In the genomic region with DNA sequence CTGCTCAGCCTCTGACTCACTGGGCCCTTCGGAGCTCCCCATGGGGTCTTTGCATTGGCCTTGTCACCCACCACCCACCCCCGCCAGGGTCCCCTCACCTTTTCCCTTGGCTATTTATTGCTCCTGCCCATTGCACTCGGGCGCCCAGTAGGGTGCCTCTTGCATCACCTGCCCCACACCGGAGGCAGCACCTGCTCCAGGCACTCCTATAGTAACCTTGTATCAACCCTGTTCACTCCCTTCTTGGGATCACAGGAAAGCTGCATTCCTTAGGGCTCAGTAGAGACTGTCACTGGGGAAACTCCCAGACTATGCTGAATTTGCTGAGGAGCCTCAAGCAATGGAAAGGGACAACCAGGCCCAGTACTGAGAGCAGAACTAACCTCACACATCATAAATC, we compare ENCODE assay signal across 12 mouse cellular contexts. TPM values are rescaled to one million over a fixed set of nuclear protein-coding genes. Genes with fewer than 3 reads are reported as not detected.
DNase-seq lines count a peak whose midpoint lies in the region; ATAC-seq and TF ChIP-seq lines count a peak whose summit lies in the region.
"Had no signal": no experiment of that assay in that cellular context is flagged by ENCODE, and none has a peak within 500 bp of the region (broad histone marks: within the 10 kb centered on the region; RNA-seq: fewer than 3 reads in every experiment).

No protein-coding gene starts in this region.

- no peak for TF ChIP-seq CTCF in E14TG2a.4 (conservative IDR thresholded peaks at IDR 0.05; ENCODE audit: low read length)
- no peak for TF ChIP-seq CTCF in liver, embryonic 14.5 days (IDR thresholded peaks at IDR 0.05; ENCODE audit: low read depth)

- H3K27me3 ChIP-seq in heart, embryonic 11.5 days (ENCODE audit: control insufficient read depth, insufficient read depth, low read length), result peaks cover 4% of the 10 kb centered on the region; the same call in 1 of the 2 replicates
- no peaks in the 10 kb centered on the region for H3K27me3 ChIP-seq in E14TG2a.4 (ENCODE audit: insufficient read depth, low read length)
- H3K27me3 ChIP-seq in embryonic facial prominence, embryonic 11.5 days (ENCODE audit: control insufficient read depth, insufficient read depth, low read length), result no peaks in the 10 kb centered on the region
- no peaks in the 10 kb centered on the region for H3K27me3 ChIP-seq in liver, embryonic 14.5 days (ENCODE audit: control insufficient read depth, insufficient read depth, low read length)

- WGBS in heart, embryonic 11.5 days (ENCODE audit: insufficient replicate concordance), result 59% methylated on average over 5 of the region's 5 CpGs
- WGBS in embryonic facial prominence, embryonic 11.5 days, result 62% methylated on average over 5 of the region's 5 CpGs
- WGBS in liver, embryonic 14.5 days (ENCODE audit: insufficient replicate concordance), result 42% methylated on average over 5 of the region's 5 CpGs

- no peak for DNase-seq in heart, postnatal 25 days (ENCODE audit: low spot score)
- no peak for DNase-seq in embryonic facial prominence, embryonic 11.5 days (ENCODE audit: low spot score)
- DNase-seq in liver, embryonic 14.5 days (ENCODE audit: low read depth in 3 of 3, low spot score in 3 of 3), result no peak
- DNase-seq in cerebellum, postnatal 4 days (ENCODE audit: low spot score in 2 of 2), result no peak
- DNase-seq in layer of hippocampus, postnatal 10 days (ENCODE audit: low spot score in 2 of 2), result no peak
- no peak for DNase-seq in cerebellum, adult 11 months
- DNase-seq: cerebellum, adult 18-20 months; gastrocnemius, postnatal 25 days; kidney, postnatal 14 days had no signal

- no peak overlapping the region for H3K27ac ChIP-seq in heart, embryonic 11.5 days (ENCODE audit: low read depth, low read length)
- no peak overlapping the region; the same call in 1 of the 2 replicates for H3K27ac ChIP-seq in embryonic facial prominence, embryonic 11.5 days (replicated peaks; ENCODE audit: low read depth, low read length)
- no peak overlapping the region for H3K27ac ChIP-seq in liver, embryonic 14.5 days
- H3K27ac ChIP-seq: midbrain, embryonic 12.5 days had no signal

- no peak overlapping the region for H3K4me3 ChIP-seq in heart, embryonic 11.5 days (ENCODE audit: low read depth, low read length)
- peak overlapping the region; percentile 66 for H3K4me3 ChIP-seq in E14TG2a.4 (replicated peaks; ENCODE audit: low read length)
- H3K4me3 ChIP-seq in embryonic facial prominence, embryonic 11.5 days (ENCODE audit: low read depth, low read length), result no peak overlapping the region
- H3K4me3 ChIP-seq in liver, embryonic 14.5 days (ENCODE audit: insufficient read depth in 1 of 2, low read depth in 2 of 2, low read length in 2 of 2), result no peak overlapping the region
- H3K4me3 ChIP-seq: midbrain, embryonic 12.5 days had no signal

- peaks cover 5% of the 10 kb centered on the region; the same call in 1 of the 2 replicates for H3K9me3 ChIP-seq in heart, embryonic 11.5 days (replicated peaks; ENCODE audit: control insufficient read depth, low read length)
- peaks cover 15% of the 10 kb centered on the region for H3K9me3 ChIP-seq in E14TG2a.4 (ENCODE audit: low read length)
- no peaks in the 10 kb centered on the region for H3K9me3 ChIP-seq in embryonic facial prominence, embryonic 11.5 days (replicated peaks; ENCODE audit: control insufficient read depth, low read length)
- no peaks in the 10 kb centered on the region; the same call in 1 of the 2 replicates for H3K9me3 ChIP-seq in liver, embryonic 14.5 days (ENCODE audit: control insufficient read depth, low read length)

- H3K9ac ChIP-seq in heart, embryonic 11.5 days (ENCODE audit: low read depth, low read length), result no peak overlapping the region
- H3K9ac ChIP-seq in embryonic facial prominence, embryonic 11.5 days (replicated peaks; ENCODE audit: low read length), result no peak overlapping the region
- no peak overlapping the region for H3K9ac ChIP-seq in liver, embryonic 14.5 days (replicated peaks)
- H3K9ac ChIP-seq: midbrain, embryonic 12.5 days had no signal

- intact Hi-C loops in heart, postnatal 25 days (cut with DNase I), result no loop called here

- TF ChIP-seq EP300 in liver, embryonic 14.5 days (IDR thresholded peaks at IDR 0.05; ENCODE audit: low read depth), result no peak

- no peak for ATAC-seq in heart, embryonic 11.5 days (replicated peaks; ENCODE audit: insufficient number of reproducible peaks, low FRiP score, low TSS enrichment)
- ATAC-seq in embryonic facial prominence, embryonic 11.5 days (replicated peaks; ENCODE audit: insufficient number of reproducible peaks, low FRiP score, low TSS enrichment, low read depth), result 0 out of 2 replicates have a peak, but pooled peaks have one; percentile 21
- ATAC-seq in liver, embryonic 14.5 days (ENCODE audit: insufficient read depth), result no peak

- peak overlapping the region; percentile 47 for H3K4me2 ChIP-seq in heart, embryonic 11.5 days
- H3K4me2 ChIP-seq in embryonic facial prominence, embryonic 11.5 days (ENCODE audit: low read depth, low read length), result no peak overlapping the region
- peak overlapping the region; percentile 22 for H3K4me2 ChIP-seq in liver, embryonic 14.5 days (ENCODE audit: low read depth)
- H3K4me2 ChIP-seq: midbrain, embryonic 12.5 days had no signal

- peaks cover 19% of the 10 kb centered on the region for H3K4me1 ChIP-seq in heart, embryonic 11.5 days (ENCODE audit: control insufficient read depth, insufficient read depth, low read length)
- H3K4me1 ChIP-seq in E14TG2a.4 (replicated peaks; ENCODE audit: low read depth, low read length), result peaks cover 82% of the 10 kb centered on the region
- H3K4me1 ChIP-seq in embryonic facial prominence, embryonic 11.5 days (ENCODE audit: control insufficient read depth, insufficient read depth, low read length), result peaks cover 6% of the 10 kb centered on the region
- H3K4me1 ChIP-seq in liver, embryonic 14.5 days (replicated peaks; ENCODE audit: control insufficient read depth in 2 of 2, insufficient read depth in 2 of 2, low read length in 1 of 2), result peaks cover 0 to 9% of the 10 kb centered on the region in 2 experiments; a peak in 2 of 4 replicates

- no peaks in the 10 kb centered on the region for H3K36me3 ChIP-seq in heart, embryonic 11.5 days (ENCODE audit: control insufficient read depth, insufficient read depth, low read length)
- no peaks in the 10 kb centered on the region for H3K36me3 ChIP-seq in E14TG2a.4 (ENCODE audit: insufficient read depth, low read length)
- H3K36me3 ChIP-seq in embryonic facial prominence, embryonic 11.5 days (replicated peaks; ENCODE audit: control insufficient read depth, insufficient read depth, low read depth, low read length), result no peaks in the 10 kb centered on the region
- H3K36me3 ChIP-seq in liver, embryonic 14.5 days (replicated peaks; ENCODE audit: control insufficient read depth, insufficient read depth, low read depth), result no peaks in the 10 kb centered on the region
- H3K36me3 ChIP-seq: midbrain, embryonic 12.5 days had no signal

RNA-seq across cellular contexts. Expression of a gene that starts 6.9 kb away (rescaled TPM):
- polyA plus RNA-seq in heart, embryonic 11.5 days (2014; fragmentation: Nextera tagmentation; extraction: Ambion mirVana), result 0.55 and 0.79 TPM in 2 replicates
- total RNA-seq in heart, postnatal 25 days (2021), result 1 to 10 TPM; 2.4 to 4.2 TPM
- polyA plus RNA-seq in embryonic facial prominence, embryonic 11.5 days (2014; fragmentation: Nextera tagmentation; extraction: Ambion mirVana), result 2.5 and 2.7 TPM in 2 replicates
- polyA plus RNA-seq in liver, embryonic 14.5 days (2012; rRNA removed), result 0.63 and 0.71 TPM in 2 replicates
- polyA plus RNA-seq in liver, embryonic 14.5 days (2014; fragmentation: Nextera tagmentation; extraction: Ambion mirVana), result 0.44 and 0.56 TPM in 2 replicates
- 1 to 10 TPM; 5.0 to 5.7 TPM for total RNA-seq in layer of hippocampus, postnatal 10 days (2021)
